Mouse (Mus musculus) skeletal muscle tissue, adult 2 months (tissue): ENCODE data around the gene Rnf11.

Experiments
- DNase-seq: peaks from one replicate; pipeline ENCODE4 v3.0.0-alpha.2; 2012; ENCODE audit warnings: low read depth, low spot score

Rnf11 gene

DNA sequence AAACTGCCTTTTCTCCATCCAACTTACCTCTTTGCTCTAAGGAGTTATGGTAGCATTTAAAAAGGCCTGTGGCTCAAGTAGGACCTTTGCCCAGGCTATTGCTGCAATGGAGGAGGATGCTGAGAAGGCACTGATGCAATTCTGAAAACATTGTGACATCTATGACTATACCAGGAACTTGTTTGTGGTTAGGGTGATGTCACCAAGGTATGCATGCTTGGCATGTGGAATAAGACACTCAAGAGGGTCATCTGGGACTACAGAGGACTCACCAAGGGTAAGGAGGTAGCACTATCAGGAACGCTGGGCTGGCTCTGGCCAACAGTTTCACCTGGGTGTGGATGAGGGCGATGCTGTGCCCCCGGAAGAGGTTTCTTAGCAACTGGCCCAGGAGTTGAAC, at the start of gene Rnf11:
Rnf11 (minus strand) TSS at position 108 of the 400 bp plus-strand sequence.
- no peak for DNase-seq

DNA sequence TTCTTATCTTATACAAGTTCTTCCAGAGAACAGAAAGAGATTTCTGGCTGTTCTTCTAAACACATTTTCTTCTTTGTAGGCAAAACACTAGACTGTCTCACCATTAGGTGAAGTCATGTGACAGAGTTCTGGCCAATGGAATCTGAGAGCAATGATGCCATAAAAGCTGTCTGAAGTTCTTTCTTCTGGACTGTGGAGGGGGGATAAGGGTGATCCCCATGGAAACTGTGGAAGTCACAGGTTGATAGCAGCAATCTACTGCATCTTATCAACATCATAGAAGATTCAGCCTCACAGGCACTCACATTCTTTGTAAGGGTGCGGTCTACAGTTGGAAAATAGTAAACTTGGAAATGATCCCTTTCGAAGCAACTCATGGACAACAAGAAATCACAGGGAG, 46.6 kb upstream of the Rnf11 start, which contains the start of gene 4930522H14Rik:
4930522H14Rik (minus strand) TSS at position 187 of the 400 bp plus-strand sequence.
- DNase-seq = no peak

DNA sequence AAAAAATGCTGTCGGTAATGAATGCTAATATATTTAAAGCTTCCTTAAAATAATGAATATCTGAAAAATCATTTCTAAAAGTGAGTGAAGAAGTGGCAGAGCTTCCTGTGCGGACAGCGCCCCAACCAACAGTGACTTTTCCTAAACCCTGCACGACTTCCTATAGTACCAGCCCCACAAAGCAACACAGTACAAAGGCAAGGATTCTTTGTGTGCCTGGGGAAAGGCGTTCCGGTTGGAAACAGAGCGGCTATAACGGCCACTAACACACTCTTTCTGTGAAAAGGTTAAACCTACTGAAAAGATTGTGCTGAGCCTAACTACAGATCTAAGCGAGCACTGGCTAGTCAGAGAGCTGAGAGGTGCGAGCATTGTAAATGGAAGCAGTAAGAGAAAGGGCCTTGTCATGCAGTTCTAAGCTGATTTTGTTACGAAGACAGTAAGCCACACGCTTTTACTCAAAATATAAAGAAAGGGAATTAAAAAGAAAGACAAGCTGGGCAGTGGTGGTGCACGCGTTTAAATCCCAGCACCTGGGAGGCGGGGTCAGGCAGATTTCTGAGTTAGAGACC, 45.8 kb upstream of the Rnf11 start:
- no peak for DNase-seq

DNA sequence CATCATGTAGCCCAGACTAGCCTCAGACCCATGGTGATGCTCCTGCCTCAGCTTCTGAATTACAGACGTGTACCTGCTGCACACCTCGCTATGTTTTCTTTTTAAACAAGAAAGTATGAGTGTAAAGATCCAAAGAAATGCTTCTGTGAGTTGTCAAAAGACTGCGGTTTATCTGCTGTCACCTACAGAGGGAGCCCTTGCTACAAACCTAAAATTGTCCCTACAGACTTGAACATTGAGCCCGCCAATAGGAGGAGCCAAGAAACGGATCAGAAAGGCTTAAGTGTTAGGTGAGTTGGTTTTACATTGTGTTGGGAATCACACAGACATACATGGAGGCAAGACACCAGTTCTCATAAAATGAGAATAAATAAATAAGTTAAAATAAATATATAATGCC, 20.4 kb upstream of the Rnf11 start:
- DNase-seq = peak; percentile 38

DNA sequence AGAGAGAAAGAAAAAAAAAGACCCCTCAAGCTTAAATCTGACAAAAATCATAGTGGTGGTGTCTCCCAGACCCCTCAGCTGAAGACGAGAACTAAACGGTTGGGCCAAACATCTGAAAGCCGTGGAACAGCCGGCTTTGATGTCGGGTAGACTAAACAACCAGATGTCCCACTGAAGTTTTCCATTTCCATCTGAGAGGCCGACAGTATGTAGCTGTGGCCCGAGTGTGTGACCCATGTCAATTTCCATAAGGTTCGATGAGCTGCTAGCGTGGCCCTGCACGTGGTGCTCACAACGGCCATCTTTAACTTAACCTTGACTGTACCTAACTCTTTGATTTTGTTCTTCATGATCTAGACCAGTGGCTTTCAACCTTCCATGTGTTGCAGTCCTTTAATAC, 13.9 kb upstream of the Rnf11 start:
- DNase-seq = no peak

DNA sequence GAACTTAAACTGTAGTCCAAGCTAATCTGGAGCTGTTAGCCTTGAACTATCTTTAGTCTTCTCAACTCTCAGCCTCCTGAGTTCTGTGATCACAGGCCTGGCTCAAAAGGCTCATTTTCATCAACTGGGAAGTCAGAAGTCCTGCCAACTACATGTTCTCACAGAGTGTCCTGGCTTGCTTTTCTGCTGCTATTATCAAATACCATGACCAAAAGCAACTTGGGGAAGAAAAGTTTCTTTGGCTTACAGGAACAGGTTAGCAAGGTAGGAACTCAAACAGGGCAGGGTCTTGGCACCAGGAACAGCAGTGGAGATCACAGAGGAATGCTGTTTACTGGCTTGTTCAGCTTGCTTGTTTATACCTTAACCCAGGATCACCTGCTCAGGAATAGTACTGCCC, 9.1 kb upstream of the Rnf11 start:
- DNase-seq = no peak

DNA sequence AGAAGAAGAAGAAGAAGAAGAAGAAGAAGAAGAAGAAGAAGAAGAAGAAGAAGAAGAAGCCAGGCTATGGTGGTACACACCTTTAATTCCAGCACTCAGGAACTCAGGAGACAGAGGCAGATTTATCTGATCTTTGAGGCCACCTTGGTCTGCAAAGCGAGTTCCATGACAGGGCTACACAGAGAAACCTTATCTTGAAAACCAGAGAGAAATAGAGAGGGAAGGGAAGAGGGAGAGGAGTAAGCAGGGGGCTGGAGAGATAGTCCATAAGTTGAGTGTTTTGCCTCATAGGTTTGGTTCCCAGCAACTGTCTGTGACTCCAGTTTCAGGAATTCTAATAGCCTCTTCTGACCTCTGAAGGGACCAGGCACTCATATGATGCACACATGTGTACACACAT, 4.3 kb upstream of the Rnf11 start:
- DNase-seq = no peak

DNA sequence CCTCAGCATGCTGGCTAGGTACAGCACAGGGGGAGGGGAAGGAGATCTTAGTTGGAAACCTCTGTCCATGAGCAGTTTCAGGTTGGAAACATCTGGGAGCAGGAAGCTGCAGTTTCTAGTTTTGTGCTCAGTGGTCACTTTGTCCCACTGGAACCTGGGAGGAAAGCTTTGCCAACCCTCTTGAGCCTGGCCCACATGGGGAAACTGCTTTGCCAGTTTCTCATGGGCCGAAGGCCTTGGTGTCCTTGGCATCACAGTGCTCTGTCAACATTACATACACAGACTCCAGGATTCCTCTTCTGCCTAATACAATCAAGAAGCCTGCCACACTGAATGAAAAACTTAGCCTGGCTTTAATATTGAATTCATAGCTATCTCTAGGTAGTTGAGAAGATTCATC, 1.8 kb downstream of the Rnf11 start:
- DNase-seq = no peak

DNA sequence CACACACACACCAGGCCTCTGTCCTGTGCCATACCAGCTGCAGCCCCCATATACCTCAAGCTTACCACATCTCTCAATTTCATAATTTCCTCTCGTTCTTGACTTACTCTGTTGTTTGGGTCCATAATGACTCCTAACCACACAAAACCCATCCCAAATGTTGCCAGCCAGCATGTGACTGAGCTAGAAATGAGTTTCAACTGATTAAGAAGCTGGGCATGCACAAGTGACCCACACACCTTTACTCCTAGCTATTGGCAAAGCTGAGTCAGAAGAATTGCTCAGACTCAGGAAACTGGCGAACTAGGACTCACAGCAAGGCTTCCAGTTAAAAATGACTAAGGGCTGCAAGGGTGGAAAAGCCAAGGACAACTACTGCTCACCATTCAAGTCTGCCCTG, 3.1 kb downstream of the Rnf11 start:
- no peak for DNase-seq

DNA sequence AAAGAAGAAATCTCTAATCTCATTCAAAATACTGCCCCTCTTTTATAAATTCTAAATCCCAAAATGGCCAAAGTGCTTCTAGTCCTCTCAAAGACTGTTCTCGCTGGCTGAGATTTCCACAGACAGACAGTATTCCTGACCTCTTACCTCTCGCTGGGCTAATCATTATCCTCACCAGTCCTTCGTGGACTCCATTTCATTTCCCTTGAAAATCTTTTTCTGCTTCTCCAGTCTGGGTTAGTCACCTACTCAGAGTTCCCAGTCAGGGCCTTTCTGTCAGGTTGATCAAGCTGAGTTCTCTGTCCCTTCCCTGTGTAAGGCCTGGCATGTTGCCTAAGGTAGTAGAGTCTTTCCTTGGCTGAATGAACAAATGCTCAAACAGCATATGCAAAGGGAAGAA, 7.1 kb downstream of the Rnf11 start:
- DNase-seq = no peak

DNA sequence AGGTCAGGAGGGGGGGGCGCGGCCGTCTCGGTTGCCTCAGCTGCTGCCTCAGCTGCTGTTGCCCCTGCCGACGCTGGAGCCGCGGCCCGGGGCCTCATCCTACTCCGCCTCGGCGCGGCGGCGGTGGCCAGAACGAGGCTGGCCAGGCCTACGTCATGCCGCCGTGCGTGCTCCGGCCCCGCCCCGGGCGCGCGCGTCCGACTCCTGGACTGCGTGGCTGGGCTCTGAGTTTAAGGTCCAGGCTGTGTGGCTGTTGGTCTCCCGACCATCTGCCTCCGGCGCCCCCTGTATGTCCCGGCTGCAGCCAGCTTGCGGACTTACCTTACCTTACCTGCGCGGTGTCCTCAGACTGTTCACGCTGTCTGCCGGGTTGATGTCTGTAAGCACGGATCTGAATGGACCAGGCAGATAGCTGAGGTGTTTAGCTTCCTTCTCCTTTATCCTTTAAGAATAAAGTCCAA, 7.9 kb downstream of the Rnf11 start:
- DNase-seq = peak; percentile 88

DNA sequence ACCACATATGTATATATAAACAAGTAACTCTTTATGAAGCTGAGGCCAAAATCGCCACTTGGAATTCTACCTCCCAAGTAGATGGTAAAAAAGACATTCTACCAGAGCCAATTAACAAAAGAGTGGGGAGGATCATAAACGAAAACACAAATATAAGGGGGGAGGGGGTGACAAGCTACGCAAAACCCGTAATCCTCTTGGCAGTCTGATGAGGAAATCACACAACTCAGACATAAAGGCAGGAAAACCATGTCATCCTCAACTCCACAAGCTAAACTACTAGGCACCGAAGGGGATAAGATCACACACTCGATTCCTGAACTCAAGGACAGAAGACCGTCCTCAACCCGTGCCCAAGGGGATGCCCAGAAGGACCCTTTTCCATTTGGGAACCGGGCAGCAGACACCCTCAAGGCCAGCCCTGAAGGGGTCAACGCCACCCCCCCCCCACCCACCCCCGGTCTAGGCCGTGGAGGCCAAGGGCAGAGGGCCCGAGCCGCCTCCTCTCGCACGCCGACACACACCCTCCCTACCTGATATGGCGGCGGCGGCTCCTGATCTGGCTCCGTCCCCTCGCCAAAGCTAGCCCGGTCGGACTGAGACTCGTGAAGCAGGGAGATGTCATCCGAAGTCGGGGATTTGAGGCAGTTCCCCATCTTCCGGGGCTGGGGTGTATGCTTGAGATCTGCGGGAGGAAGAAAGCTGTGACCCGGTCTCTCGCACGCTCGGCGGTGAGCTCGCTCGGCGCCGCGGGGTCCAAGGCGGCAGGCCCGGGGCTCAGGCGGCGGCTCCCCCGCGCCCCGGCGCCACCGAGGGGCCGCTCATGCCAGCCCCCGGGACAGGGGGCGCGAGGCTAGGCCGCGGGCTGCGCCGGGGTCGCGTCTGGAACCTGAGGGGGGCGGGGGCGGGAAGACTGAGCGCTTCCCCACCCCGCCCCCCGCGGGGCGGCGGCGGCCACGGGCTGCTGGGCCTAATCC, 8.7 kb downstream of the Rnf11 start:
- peak; percentile 21 for DNase-seq

DNA sequence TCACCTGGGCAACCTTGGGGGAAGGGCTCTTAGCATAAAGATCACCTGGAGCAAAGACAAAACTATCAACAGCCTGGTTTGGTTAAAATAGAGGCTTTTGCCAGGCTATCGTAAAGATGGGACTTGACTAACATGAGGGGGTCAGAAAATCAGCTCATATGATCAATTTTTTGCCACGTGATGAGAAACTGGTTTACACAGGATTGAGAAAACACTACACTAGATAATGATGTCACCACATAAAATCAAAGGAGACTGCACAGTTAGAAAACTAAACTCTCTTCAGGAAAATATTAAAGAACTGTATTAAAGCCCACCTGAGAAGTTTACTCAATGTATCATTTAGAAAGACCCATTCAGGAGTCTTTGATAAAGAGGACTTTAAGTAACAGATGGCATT, 9.4 kb downstream of the Rnf11 start:
- DNase-seq = no peak

DNA sequence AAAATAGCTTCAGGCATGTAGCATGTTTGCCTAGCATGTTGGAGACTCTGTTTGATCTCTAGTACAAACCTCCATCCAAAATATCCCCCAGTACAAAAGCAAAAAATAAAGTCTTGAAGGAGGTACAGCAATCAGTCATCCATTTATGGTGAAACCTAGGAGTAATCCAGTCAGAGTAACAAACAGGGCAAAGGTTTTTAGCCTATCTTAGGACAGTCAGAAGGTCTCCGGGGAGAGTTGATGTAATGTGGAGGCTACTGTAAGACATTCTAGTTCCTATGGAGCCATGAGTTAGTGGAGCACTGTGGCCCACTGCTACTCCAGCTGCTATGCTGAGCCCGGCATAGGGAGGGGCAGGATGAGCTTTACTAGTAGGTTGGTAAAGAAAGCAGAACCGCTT, 12.0 kb downstream of the Rnf11 start:
- no peak for DNase-seq

DNA sequence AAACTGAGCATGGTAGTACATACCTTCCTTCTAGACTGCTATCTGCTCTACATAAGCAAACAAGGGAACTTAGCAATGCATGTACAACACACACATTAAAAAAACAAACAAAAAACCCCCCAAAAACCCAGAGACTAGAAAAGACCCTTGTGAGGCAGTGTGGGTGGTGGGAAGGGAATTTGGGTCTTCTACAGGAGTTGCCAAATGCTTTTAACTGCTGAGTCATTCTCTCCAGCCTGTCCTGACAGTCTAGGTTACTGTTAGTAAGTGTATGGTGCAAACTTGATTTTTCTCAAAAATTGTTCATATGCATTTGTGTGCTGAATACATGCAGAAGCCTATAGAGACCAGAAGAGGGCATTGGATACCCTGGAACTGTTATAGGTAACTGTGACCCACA, 12.9 kb downstream of the Rnf11 start:
- no peak for DNase-seq

DNA sequence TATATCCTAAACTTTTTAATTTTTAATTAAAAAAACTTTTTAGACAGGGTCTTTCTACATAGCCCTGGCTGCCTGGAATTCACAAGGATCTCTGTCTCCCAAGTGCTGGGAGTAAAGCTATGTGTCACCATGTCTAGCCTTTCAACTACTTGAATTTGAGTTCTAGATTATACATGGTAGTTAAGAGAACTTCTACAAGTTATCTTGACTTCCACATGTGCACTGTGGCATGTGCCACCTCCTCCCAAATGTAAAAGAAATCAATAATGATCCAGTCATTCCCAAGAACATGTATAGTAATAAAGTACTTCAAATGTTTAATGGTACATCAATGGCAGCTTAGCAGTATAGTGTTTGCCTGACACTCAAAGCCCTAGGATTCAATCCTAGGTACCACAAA, 16.8 kb downstream of the Rnf11 start:
- no peak for DNase-seq

DNA sequence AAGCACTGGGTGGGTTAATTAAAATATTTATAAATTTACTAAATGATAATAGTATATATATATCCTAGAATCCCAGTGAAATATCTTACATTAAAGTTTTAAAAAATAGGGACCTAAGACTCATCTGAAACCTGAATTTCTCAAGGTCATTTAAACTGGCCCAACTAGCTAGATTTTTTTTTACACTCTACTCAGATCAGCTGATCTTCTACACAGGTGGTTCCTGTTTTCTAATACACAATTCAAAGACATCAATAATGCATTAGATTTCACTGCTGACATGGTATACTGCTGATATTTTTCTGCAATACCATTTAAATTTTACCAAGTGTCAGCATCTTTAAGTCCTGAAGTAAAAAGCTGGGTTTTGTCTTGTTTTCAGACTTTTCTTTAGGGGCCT, 20.6 kb downstream of the Rnf11 start:
- no peak for DNase-seq

DNA sequence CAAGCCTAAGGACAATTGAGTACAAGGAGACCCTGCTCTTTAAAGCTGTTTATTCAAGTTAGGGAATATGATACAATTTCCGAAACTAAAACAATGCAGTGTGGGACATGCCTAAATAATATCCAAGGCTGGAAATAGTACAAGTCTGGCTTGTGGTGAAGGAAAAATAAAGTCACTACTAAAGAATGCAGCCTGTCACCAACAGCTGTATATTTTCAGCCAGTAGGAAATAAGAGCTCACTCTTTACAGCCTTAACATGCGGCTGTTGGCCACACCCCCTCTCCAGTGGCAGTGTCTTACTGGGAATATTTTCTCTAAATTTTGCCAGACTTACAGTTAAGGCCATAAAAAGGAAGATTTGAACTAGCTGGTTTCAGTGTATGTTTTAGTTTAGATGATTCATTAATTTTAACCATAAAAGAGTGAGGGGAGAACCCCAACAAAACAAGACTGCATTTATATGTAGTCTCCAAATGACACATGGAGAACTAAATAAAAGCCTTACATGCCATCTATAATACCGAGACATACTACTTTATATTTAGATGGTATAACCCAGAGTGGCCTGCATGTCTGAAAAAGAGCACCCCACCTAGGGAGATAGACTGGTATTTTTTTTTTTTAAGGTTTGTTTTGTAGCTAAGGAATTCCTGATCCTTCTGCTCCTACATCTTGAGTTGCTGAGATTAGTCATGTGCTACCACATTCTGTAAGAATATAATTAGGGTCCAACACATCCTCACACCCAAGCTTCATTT, 23.9 kb downstream of the Rnf11 start:
- peak; percentile 47 for DNase-seq

DNA sequence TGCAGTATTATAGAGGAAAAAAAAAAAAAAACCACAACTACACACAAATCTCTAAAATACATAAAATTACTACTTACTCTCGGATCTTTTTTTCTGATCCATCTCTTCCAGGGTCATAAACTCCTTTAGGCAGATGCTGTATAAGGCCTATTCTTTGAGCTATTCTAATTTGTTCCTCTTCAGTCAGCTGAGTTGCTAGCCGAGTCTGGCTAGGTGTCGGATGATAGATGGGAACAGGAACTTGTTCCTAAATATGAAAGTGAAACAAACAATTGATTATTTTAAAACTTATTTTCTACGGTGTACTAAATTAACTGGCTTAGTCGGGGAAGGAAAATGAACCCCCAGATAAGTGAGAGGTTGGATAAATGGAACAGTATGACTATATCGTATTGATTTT, 27.7 kb downstream of the Rnf11 start:
- DNase-seq = no peak

DNA sequence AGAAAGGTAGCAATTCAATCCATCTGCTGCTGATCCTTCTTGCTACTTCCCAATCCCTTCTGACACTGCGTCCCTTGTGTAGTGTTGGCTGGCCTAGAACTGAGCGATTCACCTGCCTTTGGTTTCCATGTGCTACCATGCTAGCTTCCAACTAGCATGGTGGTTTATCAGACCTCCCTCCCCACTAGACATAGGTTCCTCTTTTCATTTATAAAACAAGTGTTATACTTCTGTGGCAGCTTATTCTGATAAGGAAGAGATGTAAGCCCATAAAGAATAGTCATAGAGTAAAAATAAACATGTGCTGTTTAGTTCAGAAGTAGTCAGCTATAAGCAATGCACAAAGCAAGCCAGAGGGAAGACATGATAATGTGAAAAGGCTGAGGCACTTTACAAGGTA, 36.0 kb downstream of the Rnf11 start:
- DNase-seq = no peak

DNA sequence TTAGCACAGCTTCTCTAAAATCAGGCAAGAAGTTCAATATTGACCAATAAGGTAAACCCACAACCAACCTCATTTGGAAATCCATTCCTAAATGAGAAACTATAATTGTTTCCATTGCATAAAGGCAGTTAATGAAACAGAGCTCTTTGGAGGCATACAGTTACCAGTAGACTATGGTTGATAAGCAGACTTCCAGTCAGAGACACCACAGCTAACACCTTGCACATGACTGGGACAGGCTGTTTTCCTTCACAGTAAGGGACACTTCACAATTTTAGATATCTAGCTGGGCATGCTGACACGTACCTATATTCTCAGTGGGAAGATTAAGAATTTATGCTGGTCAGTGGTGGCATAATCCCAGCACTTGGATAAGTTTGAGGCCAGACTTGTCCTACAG, 38.6 kb downstream of the Rnf11 start:
- DNase-seq = no peak

DNA sequence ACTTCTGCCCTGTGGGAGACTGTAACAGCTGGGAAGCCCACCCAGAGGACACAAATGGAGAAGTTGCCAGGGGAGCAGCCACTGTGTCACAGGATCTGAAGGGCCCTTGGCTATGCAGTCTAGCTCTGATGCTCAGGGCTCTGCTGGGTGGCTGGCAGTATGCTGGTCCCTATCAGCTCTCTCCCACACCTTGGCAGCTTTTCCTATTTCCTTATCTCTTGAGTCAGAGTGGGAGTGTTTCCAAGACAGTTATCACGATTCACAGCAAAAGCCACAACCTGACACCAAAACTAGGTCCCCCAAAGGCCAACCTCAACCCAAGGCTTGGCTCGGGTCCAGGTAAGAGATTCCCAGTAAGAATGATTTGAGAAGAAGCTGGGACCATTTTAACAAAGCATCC, 39.1 kb downstream of the Rnf11 start:
- DNase-seq = no peak
